Mouse (Mus musculus): ENCODE results near the gene Smim12. TPM values are rescaled to one million over a fixed set of nuclear protein-coding genes. Genes with fewer than 3 reads are reported as not detected.

The Smim12 gene
- total RNA-seq, 2 experiments from 2014 or later = 40.5 to 42.9 TPM

- DNase-seq (ENCODE audit: extremely low spot score in 1 of 2, low spot score in 2 of 2) = peak in 1 of 2 experiments; percentile 66
- intact Hi-C loops (cut with DNase I) = no loop called here
Measured at GRCm38 (mm10) chr4:127289039-127289548, 45.5 kb downstream of the Smim12 start.

DNA sequence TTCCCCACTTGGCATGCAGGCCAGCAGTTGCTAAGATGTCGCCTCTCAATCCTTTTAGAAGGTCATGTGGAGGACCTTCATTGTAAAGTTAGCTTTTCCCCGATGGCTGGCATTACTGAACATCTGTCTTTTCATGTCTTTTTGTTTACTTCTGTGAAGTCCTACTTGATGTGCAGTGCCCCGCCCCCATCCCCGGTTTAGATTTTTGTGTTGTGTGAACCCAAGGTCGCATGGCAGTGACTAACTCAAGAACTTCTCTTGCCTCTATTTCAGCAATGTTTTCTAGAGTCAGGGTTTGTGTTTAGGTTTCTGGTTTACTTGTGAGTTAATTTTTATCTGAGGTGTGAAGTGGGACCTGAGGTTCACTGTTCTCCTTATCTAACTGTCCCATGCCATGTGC lies 49.0 kb downstream of the Smim12 start:
- intact Hi-C loops (cut with DNase I) = no loop called here
- no peak for DNase-seq (ENCODE audit: extremely low spot score in 1 of 2, low spot score in 2 of 2)

Other genes starting within 250 kb of the Smim12 start
- gene Sfpq, start 222.5 kb upstream of the Smim12 start, total RNA-seq (2021) = 100 to 1,000 TPM; 283 to 303 TPM
- 10 to 100 TPM; 12.6 to 12.8 TPM for gene Zmym1, start 182.6 kb upstream of the Smim12 start, total RNA-seq (2021)
- 10 to 100 TPM; 32.8 to 35.7 TPM for gene Zmym6, start 166.4 kb upstream of the Smim12 start, total RNA-seq (2021)
- 1 to 10 TPM; 2.2 to 2.6 TPM for gene Tmem35b, start 120.1 kb upstream of the Smim12 start, total RNA-seq (2021)
- 100 to 1,000 TPM; 275 to 284 TPM for gene Dlgap3, start 74.6 kb upstream of the Smim12 start, total RNA-seq (2021)
- gene Gja4, start 70.3 kb downstream of the Smim12 start, total RNA-seq (2021) = 10 to 100 TPM in 1 of 2 experiments, 1 to 10 TPM in 1; 9.2 to 10.8 TPM
- under 1 TPM; 0.36 to 0.41 TPM for gene Gjb3, start 87.1 kb downstream of the Smim12 start, total RNA-seq (2021)
- gene Gjb4, start 110.3 kb downstream of the Smim12 start, total RNA-seq (2021) = not detected
- gene Gjb5, start 114.4 kb downstream of the Smim12 start, total RNA-seq (2021) = not detected

Data from left cerebral cortex, postnatal 10 days (tissue).